Mouse (Mus musculus): ENCODE data around the gene Gm3415. TPM values are rescaled to one million over a fixed set of nuclear protein-coding genes. Genes with fewer than 3 reads are reported as not detected.
"Not testable (repeated sequence)": the region's sequence is repeated elsewhere in the genome, so short reads cannot be mapped to it uniquely, and the experiment has no call there.

Gene Gm3415
- not detected for polyA plus RNA-seq (2012; fragmentation: generic; extraction: Trizol)

DNA sequence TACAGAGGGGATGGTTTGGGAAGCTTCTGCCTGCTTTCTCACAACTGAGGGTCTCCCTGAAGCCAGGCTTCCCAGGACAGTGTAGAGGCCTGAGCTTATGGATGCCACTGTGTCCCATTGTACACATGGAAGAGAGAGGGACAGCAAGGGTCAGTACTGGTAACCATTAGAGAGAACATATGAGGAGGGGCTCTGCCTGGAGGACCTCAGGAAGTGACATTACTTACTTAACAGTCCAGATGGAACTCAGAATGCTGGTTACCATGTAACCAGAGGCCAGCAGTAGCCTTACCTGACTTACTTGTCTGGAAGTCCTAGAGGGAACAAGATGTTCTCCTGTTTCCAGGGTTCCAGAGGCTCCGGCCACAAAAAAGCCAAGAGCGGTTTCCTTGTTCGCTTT lies at the start of gene Gm3415:
Gene Gm3415 (plus strand): TSS at position 301 of the 400 bp plus-strand sequence.
- H3K4me2 ChIP-seq (ENCODE audit: low read depth); H3K79me2 ChIP-seq (ENCODE audit: control insufficient read depth, insufficient read depth); H3K36me3 ChIP-seq (ENCODE audit: control insufficient read depth, insufficient read depth); H3K4me3 ChIP-seq; H3K27me3 ChIP-seq (ENCODE audit: control insufficient read depth, insufficient read depth, insufficient read length); H3ac ChIP-seq (ENCODE audit: control insufficient read depth, insufficient read length): not testable (repeated sequence)

DNA sequence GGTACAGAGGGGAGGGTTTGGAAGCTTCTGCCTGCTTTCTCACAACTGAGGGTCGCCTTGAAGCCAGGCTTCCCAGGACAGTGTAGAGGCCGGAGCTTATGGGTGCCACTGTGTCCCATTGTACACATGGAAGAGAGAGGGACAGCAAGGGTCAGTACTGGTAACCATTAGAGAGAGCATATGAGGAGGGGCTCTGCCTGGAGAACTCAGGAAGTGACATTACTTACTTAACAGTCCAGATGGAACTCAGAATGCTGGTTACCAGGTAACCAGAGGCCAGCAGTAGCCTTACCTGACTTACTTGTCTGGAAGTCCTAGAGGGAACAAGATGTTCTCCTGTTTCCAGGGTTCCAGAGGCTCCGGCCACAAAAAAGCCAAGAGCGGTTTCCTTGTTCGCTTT lies 42.1 kb upstream of the Gm3415 start, which contains the start of gene Gm3402:
Gene Gm3402 (plus strand): TSS at position 301 of the 400 bp plus-strand sequence.
- H3K4me2 ChIP-seq (ENCODE audit: low read depth); H3K36me3 ChIP-seq (ENCODE audit: control insufficient read depth, insufficient read depth); H3ac ChIP-seq (ENCODE audit: control insufficient read depth, insufficient read length); H3K27me3 ChIP-seq (ENCODE audit: control insufficient read depth, insufficient read depth, insufficient read length); H3K4me3 ChIP-seq; H3K79me2 ChIP-seq (ENCODE audit: control insufficient read depth, insufficient read depth): not testable (repeated sequence)

DNA sequence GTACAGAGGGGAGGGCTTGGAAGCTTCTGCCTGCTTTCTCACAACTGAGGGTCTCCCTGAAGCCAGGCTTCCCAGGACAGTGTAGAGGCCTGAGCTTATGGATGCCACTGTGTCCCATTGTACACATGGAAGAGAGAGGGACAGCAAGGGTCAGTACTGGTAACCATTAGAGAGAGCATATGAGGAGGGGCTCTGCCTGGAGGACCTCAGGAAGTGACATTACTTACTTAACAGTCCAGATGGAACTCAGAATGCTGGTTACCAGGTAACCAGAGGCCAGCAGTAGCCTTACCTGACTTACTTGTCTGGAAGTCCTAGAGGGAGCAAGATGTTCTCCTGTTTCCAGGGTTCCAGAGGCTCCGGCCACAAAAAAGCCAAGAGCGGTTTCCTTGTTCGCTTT lies 30.4 kb upstream of the Gm3415 start, which contains the start of gene Gm3404:
Gene Gm3404 (plus strand): TSS at position 301 of the 400 bp plus-strand sequence.
- not testable (repeated sequence) for H3K4me3 ChIP-seq; H3K36me3 ChIP-seq (ENCODE audit: control insufficient read depth, insufficient read depth); H3ac ChIP-seq (ENCODE audit: control insufficient read depth, insufficient read length); H3K27me3 ChIP-seq (ENCODE audit: control insufficient read depth, insufficient read depth, insufficient read length); H3K79me2 ChIP-seq (ENCODE audit: control insufficient read depth, insufficient read depth); H3K4me2 ChIP-seq (ENCODE audit: low read depth)

DNA sequence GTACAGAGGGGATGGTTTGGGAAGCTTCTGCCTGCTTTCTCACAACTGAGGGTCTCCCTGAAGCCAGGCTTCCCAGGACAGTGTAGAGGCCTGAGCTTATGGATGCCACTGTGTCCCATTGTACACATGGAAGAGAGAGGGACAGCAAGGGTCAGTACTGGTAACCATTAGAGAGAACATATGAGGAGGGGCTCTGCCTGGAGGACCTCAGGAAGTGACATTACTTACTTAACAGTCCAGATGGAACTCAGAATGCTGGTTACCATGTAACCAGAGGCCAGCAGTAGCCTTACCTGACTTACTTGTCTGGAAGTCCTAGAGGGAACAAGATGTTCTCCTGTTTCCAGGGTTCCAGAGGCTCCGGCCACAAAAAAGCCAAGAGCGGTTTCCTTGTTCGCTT lies 18.6 kb upstream of the Gm3415 start, which contains the start of gene Gm3409:
Gene Gm3409 (plus strand): TSS at position 301 of the 400 bp plus-strand sequence.
- not testable (repeated sequence) for H3K4me2 ChIP-seq (ENCODE audit: low read depth); H3ac ChIP-seq (ENCODE audit: control insufficient read depth, insufficient read length); H3K79me2 ChIP-seq (ENCODE audit: control insufficient read depth, insufficient read depth); H3K4me3 ChIP-seq; H3K36me3 ChIP-seq (ENCODE audit: control insufficient read depth, insufficient read depth); H3K27me3 ChIP-seq (ENCODE audit: control insufficient read depth, insufficient read depth, insufficient read length)

DNA sequence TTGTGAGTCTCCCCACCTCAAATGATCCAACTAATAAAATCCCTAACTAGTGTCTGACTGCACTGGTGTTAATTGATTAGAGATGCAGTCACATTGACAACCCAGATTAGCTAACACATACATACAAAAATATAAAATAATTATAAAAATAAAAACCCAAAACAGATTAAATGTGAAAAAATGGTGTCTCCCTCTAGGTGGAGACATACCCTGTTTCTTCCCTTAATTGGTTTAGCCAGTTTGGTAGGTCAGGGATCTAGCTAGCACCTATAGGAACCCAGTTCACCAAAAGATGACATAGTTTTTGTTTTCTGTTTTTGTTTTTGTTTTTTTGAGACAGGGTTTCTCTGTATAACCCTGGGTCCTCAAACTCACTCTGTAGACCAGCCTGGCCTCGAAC lies 8.3 kb downstream of the Gm3415 start:
- Histone ChIP-seq H3K79me2 (ENCODE audit: control insufficient read depth, insufficient read depth) (no peaks in the 10 kb centered on the region), H3K4me3 (no peak overlapping the region), H3K4me2 (ENCODE audit: low read depth) (no peak overlapping the region), H3ac (ENCODE audit: control insufficient read depth, insufficient read length) (no peak overlapping the region), H3K27me3 (ENCODE audit: control insufficient read depth, insufficient read depth, insufficient read length) (no peaks in the 10 kb centered on the region), H3K36me3 (ENCODE audit: control insufficient read depth, insufficient read depth) (no peaks in the 10 kb centered on the region)
- no peak for TF ChIP-seq POLR2AphosphoS2 (IDR thresholded peaks at IDR 0.05; ENCODE audit: insufficient read length, low read depth)
- TF ChIP-seq CEBPB (IDR thresholded peaks at IDR 0.05; ENCODE audit: insufficient read depth, poor library complexity, severe bottlenecking) = no peak
- TF ChIP-seq MAX (IDR thresholded peaks at IDR 0.05; ENCODE audit: low read depth) = no peak
- no peak for TF ChIP-seq MYOD1 (IDR thresholded peaks at IDR 0.05; ENCODE audit: control insufficient read depth in 1 of 3, insufficient read length in 2 of 3, low read depth in 2 of 3)
- TF ChIP-seq POLR2A (IDR thresholded peaks at IDR 0.05; ENCODE audit: insufficient read length, low read depth) = no peak
- no peak for TF ChIP-seq TCF3 (IDR thresholded peaks at IDR 0.05; ENCODE audit: insufficient read length, low read depth)
- TF ChIP-seq MYOG (IDR thresholded peaks at IDR 0.05; ENCODE audit: control insufficient read depth in 1 of 3, insufficient read depth in 1 of 3, insufficient read length in 2 of 3, low read depth in 2 of 3) = no peak
- no peak for TF ChIP-seq E2F4 (IDR thresholded peaks at IDR 0.05; ENCODE audit: insufficient read depth)
- no peak for TF ChIP-seq TCF12 (IDR thresholded peaks at IDR 0.05; ENCODE audit: insufficient read depth, poor library complexity, severe bottlenecking)
- TF ChIP-seq SRF (IDR thresholded peaks at IDR 0.05; ENCODE audit: control insufficient read depth, insufficient read length, low read depth) = no peak
- TF ChIP-seq REST (IDR thresholded peaks at IDR 0.05; ENCODE audit: insufficient read depth, insufficient read length) = no peak

DNA sequence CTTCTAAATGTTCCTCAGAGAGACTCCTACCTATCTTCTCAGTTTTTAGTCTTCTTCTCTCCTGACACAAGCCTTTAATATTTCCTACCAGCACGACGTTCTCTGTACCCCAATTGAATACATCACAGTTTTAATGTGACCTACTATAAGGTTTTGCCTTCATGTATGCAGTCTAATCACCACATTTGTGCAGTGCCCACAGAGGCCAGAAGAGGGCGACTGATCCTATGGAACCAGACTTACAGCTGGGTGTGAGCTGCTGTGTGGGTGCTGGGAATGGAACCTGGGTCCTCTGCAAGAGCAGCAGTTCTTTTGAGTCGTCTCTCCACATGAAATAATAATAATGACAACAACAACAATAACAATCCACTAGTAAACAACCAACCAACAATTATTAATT lies 11.1 kb downstream of the Gm3415 start:
- Histone ChIP-seq H3K79me2 (ENCODE audit: control insufficient read depth, insufficient read depth) (no peaks in the 10 kb centered on the region), H3K4me3 (no peak overlapping the region), H3K27me3 (ENCODE audit: control insufficient read depth, insufficient read depth, insufficient read length) (no peaks in the 10 kb centered on the region), H3ac (ENCODE audit: control insufficient read depth, insufficient read length) (no peak overlapping the region), H3K4me2 (ENCODE audit: low read depth) (no peak overlapping the region), H3K36me3 (ENCODE audit: control insufficient read depth, insufficient read depth) (no peaks in the 10 kb centered on the region)
- TF ChIP-seq MYOD1 (IDR thresholded peaks at IDR 0.05; ENCODE audit: control insufficient read depth in 1 of 3, insufficient read length in 2 of 3, low read depth in 2 of 3) = no peak
- TF ChIP-seq POLR2A (IDR thresholded peaks at IDR 0.05; ENCODE audit: insufficient read length, low read depth) = no peak
- no peak for TF ChIP-seq E2F4 (IDR thresholded peaks at IDR 0.05; ENCODE audit: insufficient read depth)
- no peak for TF ChIP-seq USF1 (IDR thresholded peaks at IDR 0.05; ENCODE audit: low read depth)
- no peak for TF ChIP-seq MYOG (IDR thresholded peaks at IDR 0.05; ENCODE audit: control insufficient read depth in 1 of 3, insufficient read depth in 1 of 3, insufficient read length in 2 of 3, low read depth in 2 of 3)
- no peak for TF ChIP-seq POLR2AphosphoS2 (IDR thresholded peaks at IDR 0.05; ENCODE audit: insufficient read length, low read depth)

DNA sequence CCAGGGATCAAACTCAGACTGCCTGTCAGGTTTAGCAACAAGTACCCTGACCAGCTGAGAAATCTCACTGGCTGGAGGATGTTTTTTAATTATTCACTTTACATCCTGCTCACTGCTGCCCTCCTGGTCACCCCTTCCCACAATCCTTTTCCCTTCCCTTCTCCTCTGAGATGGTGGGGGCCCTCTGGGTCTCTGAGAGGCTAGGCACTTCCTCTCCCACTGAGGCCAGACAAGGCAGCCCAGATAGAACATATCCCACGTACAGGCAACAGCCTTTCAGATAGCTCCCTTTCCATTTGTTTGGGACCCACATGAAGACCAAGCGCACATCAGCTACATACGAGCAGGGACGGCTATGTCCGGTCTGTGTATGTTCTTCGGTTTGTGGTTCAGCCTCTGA lies 14.2 kb downstream of the Gm3415 start:
- not testable (repeated sequence) for H3K4me2 ChIP-seq (ENCODE audit: low read depth); H3K36me3 ChIP-seq (ENCODE audit: control insufficient read depth, insufficient read depth); H3ac ChIP-seq (ENCODE audit: control insufficient read depth, insufficient read length); H3K4me3 ChIP-seq; H3K79me2 ChIP-seq (ENCODE audit: control insufficient read depth, insufficient read depth); H3K27me3 ChIP-seq (ENCODE audit: control insufficient read depth, insufficient read depth, insufficient read length)

DNA sequence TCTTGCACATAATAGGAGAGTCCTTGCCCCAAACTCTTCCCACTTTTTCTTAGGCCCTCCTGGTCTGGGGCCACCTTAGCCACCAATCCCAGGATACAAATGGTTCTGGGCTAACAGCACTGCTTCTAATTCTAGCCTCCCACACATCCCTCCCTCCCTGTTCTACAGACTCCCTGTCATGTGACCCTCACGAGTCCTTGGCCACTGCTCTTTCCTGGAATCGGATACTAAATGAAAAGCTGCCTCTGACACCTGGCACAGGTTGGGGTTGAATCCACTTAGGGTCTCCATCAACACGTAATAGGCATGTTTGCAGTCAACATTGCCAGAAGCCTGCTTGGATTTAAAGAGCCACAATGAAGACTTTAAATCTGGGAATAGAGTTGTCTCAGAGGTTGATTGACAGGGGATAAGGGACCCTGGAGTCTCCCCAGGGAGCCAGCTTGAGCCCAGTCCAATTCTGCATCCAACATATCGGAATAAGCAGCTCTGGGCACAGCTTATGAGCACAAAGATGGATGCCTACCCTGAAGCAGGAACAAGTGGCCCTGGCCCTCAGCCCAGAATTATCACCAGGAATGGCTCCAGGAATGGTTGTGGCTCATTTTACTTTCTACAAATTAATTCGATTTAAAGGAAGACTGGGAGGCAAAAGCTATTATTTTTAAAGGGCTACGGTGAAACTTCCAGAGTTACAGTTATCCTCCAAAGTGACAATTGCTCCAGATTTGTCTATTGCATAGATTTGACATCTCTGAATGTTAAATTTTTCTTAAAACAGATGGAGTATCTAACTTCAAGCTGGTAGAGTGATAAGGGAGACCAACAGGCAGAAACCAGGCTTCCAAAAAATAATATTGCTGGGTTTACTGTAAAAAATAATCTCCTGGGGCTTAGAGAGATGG lies 16.1 kb downstream of the Gm3415 start:
- H3K36me3 ChIP-seq (ENCODE audit: control insufficient read depth, insufficient read depth); H3K79me2 ChIP-seq (ENCODE audit: control insufficient read depth, insufficient read depth); H3K27me3 ChIP-seq (ENCODE audit: control insufficient read depth, insufficient read depth, insufficient read length); H3K4me3 ChIP-seq; H3K4me2 ChIP-seq (ENCODE audit: low read depth); H3ac ChIP-seq (ENCODE audit: control insufficient read depth, insufficient read length): not testable (repeated sequence)

DNA sequence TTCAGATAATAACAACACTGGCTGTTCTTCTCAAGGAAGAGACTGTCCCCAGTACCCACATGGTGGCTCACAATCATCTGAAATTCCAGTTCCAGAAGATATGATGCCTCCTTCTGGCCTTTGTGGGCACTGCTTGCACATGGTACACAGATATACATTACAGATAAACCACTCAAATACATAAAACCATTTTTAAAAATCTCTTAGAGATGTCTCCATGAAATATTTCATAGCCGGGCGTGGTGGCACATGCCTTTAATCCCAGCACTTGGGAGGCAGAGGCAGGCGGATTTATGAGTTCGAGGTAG lies 16.8 kb downstream of the Gm3415 start:
- H3ac ChIP-seq (ENCODE audit: control insufficient read depth, insufficient read length); H3K4me2 ChIP-seq (ENCODE audit: low read depth): not testable (repeated sequence)

More for the DNA sequence above, 16.8 kb downstream of the Gm3415 start:
- not testable (repeated sequence) for H3K36me3 ChIP-seq (ENCODE audit: control insufficient read depth, insufficient read depth); H3K79me2 ChIP-seq (ENCODE audit: control insufficient read depth, insufficient read depth); H3K4me3 ChIP-seq; H3K27me3 ChIP-seq (ENCODE audit: control insufficient read depth, insufficient read depth, insufficient read length)

Data from myocyte (in vitro differentiated cells).